Comparison of ENCODE assay signal across 38 mouse cellular contexts in genomic region chr2:87515046-87515445, GRCm38 (mm10). TPM values are rescaled to one million over a fixed set of nuclear protein-coding genes. Genes with fewer than 3 reads are reported as not detected.
"Had no signal": no experiment of that assay in that cellular context is flagged by ENCODE, and none has a peak within 500 bp of the region (broad histone marks: within the 10 kb centered on the region; RNA-seq: fewer than 3 reads in every experiment).

No protein-coding gene starts in this region.

- H3K4me3 ChIP-seq: gastrocnemius, adult 2 months; heart, adult 2 months; heart, embryonic 13.5 days; heart, embryonic 15.5 days; hindbrain, embryonic 10.5 days; hindbrain, embryonic 12.5 days; hindbrain, embryonic 15.5 days; kidney, embryonic 15.5 days; layer of hippocampus, adult 2 months; left cerebral cortex, adult 2 months; limb, embryonic 10.5 days; limb, embryonic 12.5 days; liver, embryonic 13.5 days; liver, embryonic 15.5 days had no signal

- H3K4me2 ChIP-seq: heart, embryonic 11.5 days; heart, embryonic 13.5 days; heart, embryonic 15.5 days; hindbrain, embryonic 12.5 days; hindbrain, embryonic 15.5 days; kidney, embryonic 15.5 days; limb, embryonic 12.5 days; liver, embryonic 11.5 days; liver, embryonic 13.5 days; liver, embryonic 15.5 days had no signal

- DNase-seq: gastrocnemius, adult 2 months; gastrocnemius, postnatal 10 days; gastrocnemius, postnatal 25 days; heart, adult 2 months; heart, postnatal 4 days; kidney, adult 11 months; kidney, adult 2 months; kidney, adult 9 months; kidney, postnatal 10 days; kidney, postnatal 25 days; kidney, postnatal 4 days; liver; liver, embryonic 13.5 days had no signal

- H3K36me3 ChIP-seq: heart, embryonic 13.5 days; heart, embryonic 15.5 days; hindbrain, embryonic 10.5 days; hindbrain, embryonic 12.5 days; hindbrain, embryonic 15.5 days; kidney, embryonic 15.5 days; limb, embryonic 10.5 days; limb, embryonic 12.5 days; liver, embryonic 13.5 days; liver, embryonic 15.5 days had no signal

- H3K27me3 ChIP-seq: heart, embryonic 13.5 days; heart, embryonic 15.5 days; hindbrain, embryonic 12.5 days; hindbrain, embryonic 15.5 days; kidney, embryonic 15.5 days; limb, embryonic 12.5 days; liver, embryonic 13.5 days; liver, embryonic 15.5 days had no signal

- H3K9me3 ChIP-seq: heart, embryonic 15.5 days; hindbrain, embryonic 10.5 days; hindbrain, embryonic 12.5 days; hindbrain, embryonic 15.5 days; kidney, embryonic 15.5 days; limb, embryonic 10.5 days; limb, embryonic 12.5 days; liver, embryonic 13.5 days; liver, embryonic 15.5 days had no signal

- H3K4me1 ChIP-seq: heart, embryonic 13.5 days; heart, embryonic 15.5 days; hindbrain, embryonic 10.5 days; hindbrain, embryonic 12.5 days; hindbrain, embryonic 15.5 days; kidney, embryonic 15.5 days; limb, embryonic 10.5 days; limb, embryonic 12.5 days; liver, embryonic 13.5 days; liver, embryonic 15.5 days had no signal

- H3K9ac ChIP-seq: heart, embryonic 13.5 days; heart, embryonic 15.5 days; hindbrain, embryonic 12.5 days; hindbrain, embryonic 15.5 days; kidney, embryonic 15.5 days; limb, embryonic 12.5 days; liver, embryonic 13.5 days; liver, embryonic 15.5 days had no signal

- H3K27ac ChIP-seq: gastrocnemius, adult 2 months; heart, adult 2 months; heart, embryonic 13.5 days; heart, embryonic 15.5 days; hindbrain, embryonic 10.5 days; hindbrain, embryonic 12.5 days; hindbrain, embryonic 15.5 days; hindbrain, postnatal 0 days; kidney, embryonic 15.5 days; layer of hippocampus, adult 2 months; left cerebral cortex, adult 2 months; limb, embryonic 10.5 days; limb, embryonic 12.5 days; liver, embryonic 13.5 days; liver, embryonic 15.5 days had no signal

- ATAC-seq: hindbrain, postnatal 0 days; intestine, embryonic 16.5 days had no signal

RNA-seq across cellular contexts. Expression of gene Pramel6, which starts 8.7 kb away (rescaled TPM):
- total RNA-seq: gastrocnemius, adult 2 months; gastrocnemius, postnatal 10 days; gastrocnemius, postnatal 25 days; gastrocnemius, postnatal 4 days; granulocyte monocyte progenitor cell, adult 5-6 weeks; heart, adult 2 months; heart, postnatal 25 days; heart, postnatal 4 days; hindbrain, postnatal 0 days; layer of hippocampus, adult 2 months; layer of hippocampus, postnatal 10 days; layer of hippocampus, postnatal 25 days; left cerebral cortex, adult 2 months; left cerebral cortex, postnatal 14 days; left cerebral cortex, postnatal 36 days had no signal
- polyA plus RNA-seq: heart, adult 2 months; heart, embryonic 11.5 days; heart, embryonic 13.5 days; heart, embryonic 15.5 days; heart, postnatal 0 days; hindbrain, embryonic 10.5 days; hindbrain, embryonic 12.5 days; hindbrain, embryonic 15.5 days; hindbrain, postnatal 0 days; intestine, embryonic 14.5 days; intestine, embryonic 16.5 days; kidney, adult 2 months; kidney, embryonic 15.5 days; limb, embryonic 10.5 days; limb, embryonic 12.5 days; limb, embryonic 14.5 days; liver, embryonic 11.5 days; liver, embryonic 13.5 days; liver, embryonic 15.5 days had no signal

RNA-seq across cellular contexts. Expression of gene Olfr153, which starts 16.6 kb away (rescaled TPM):
- total RNA-seq: gastrocnemius, adult 2 months; gastrocnemius, postnatal 10 days; gastrocnemius, postnatal 25 days; gastrocnemius, postnatal 4 days; granulocyte monocyte progenitor cell, adult 5-6 weeks; heart, adult 2 months; heart, postnatal 25 days; heart, postnatal 4 days; hindbrain, postnatal 0 days; layer of hippocampus, postnatal 10 days; layer of hippocampus, postnatal 25 days; left cerebral cortex, postnatal 14 days; left cerebral cortex, postnatal 36 days had no signal
- polyA plus RNA-seq: heart, embryonic 11.5 days; heart, embryonic 13.5 days; heart, embryonic 15.5 days; heart, postnatal 0 days; hindbrain, embryonic 10.5 days; hindbrain, embryonic 12.5 days; hindbrain, embryonic 15.5 days; hindbrain, postnatal 0 days; intestine, embryonic 14.5 days; intestine, embryonic 16.5 days; kidney, adult 2 months; kidney, embryonic 15.5 days; limb, embryonic 10.5 days; limb, embryonic 12.5 days; limb, embryonic 14.5 days; liver, embryonic 11.5 days; liver, embryonic 13.5 days; liver, embryonic 15.5 days had no signal

RNA-seq across cellular contexts. Expression of gene Pramel7, which starts 18.2 kb away (rescaled TPM):
- total RNA-seq: gastrocnemius, adult 2 months; gastrocnemius, postnatal 10 days; gastrocnemius, postnatal 25 days; gastrocnemius, postnatal 4 days; granulocyte monocyte progenitor cell, adult 5-6 weeks; heart, adult 2 months; heart, postnatal 25 days; heart, postnatal 4 days; hindbrain, postnatal 0 days; layer of hippocampus, adult 2 months; layer of hippocampus, postnatal 10 days; layer of hippocampus, postnatal 25 days; left cerebral cortex, adult 2 months; left cerebral cortex, postnatal 14 days; left cerebral cortex, postnatal 36 days had no signal
- polyA plus RNA-seq: heart, adult 2 months; heart, embryonic 11.5 days; heart, embryonic 13.5 days; heart, embryonic 15.5 days; heart, postnatal 0 days; hindbrain, embryonic 10.5 days; hindbrain, embryonic 12.5 days; hindbrain, embryonic 15.5 days; hindbrain, postnatal 0 days; intestine, embryonic 14.5 days; intestine, embryonic 16.5 days; kidney, adult 2 months; kidney, embryonic 15.5 days; limb, embryonic 10.5 days; limb, embryonic 12.5 days; limb, embryonic 14.5 days; liver, embryonic 11.5 days; liver, embryonic 13.5 days; liver, embryonic 15.5 days had no signal

RNA-seq across cellular contexts. Expression of gene Olfr1128, which starts 30.3 kb away (rescaled TPM):
- total RNA-seq: gastrocnemius, adult 2 months; gastrocnemius, postnatal 10 days; gastrocnemius, postnatal 25 days; gastrocnemius, postnatal 4 days; granulocyte monocyte progenitor cell, adult 5-6 weeks; heart, adult 2 months; heart, postnatal 25 days; heart, postnatal 4 days; hindbrain, postnatal 0 days; layer of hippocampus, adult 2 months; layer of hippocampus, postnatal 10 days; layer of hippocampus, postnatal 25 days; left cerebral cortex, adult 2 months; left cerebral cortex, postnatal 14 days; left cerebral cortex, postnatal 36 days had no signal
- polyA plus RNA-seq: heart, adult 2 months; heart, embryonic 11.5 days; heart, embryonic 13.5 days; heart, embryonic 15.5 days; heart, postnatal 0 days; hindbrain, embryonic 10.5 days; hindbrain, embryonic 12.5 days; hindbrain, embryonic 15.5 days; hindbrain, postnatal 0 days; intestine, embryonic 14.5 days; intestine, embryonic 16.5 days; kidney, adult 2 months; kidney, embryonic 15.5 days; limb, embryonic 10.5 days; limb, embryonic 12.5 days; limb, embryonic 14.5 days; liver, embryonic 11.5 days; liver, embryonic 13.5 days; liver, embryonic 15.5 days had no signal

RNA-seq across cellular contexts. Expression of gene Olfr1129, which starts 58.7 kb away (rescaled TPM):
- total RNA-seq: gastrocnemius, adult 2 months; gastrocnemius, postnatal 10 days; gastrocnemius, postnatal 25 days; gastrocnemius, postnatal 4 days; granulocyte monocyte progenitor cell, adult 5-6 weeks; heart, adult 2 months; heart, postnatal 25 days; heart, postnatal 4 days; hindbrain, postnatal 0 days; layer of hippocampus, adult 2 months; layer of hippocampus, postnatal 10 days; layer of hippocampus, postnatal 25 days; left cerebral cortex, adult 2 months; left cerebral cortex, postnatal 14 days; left cerebral cortex, postnatal 36 days had no signal
- polyA plus RNA-seq: heart, adult 2 months; heart, embryonic 11.5 days; heart, embryonic 13.5 days; heart, embryonic 15.5 days; heart, postnatal 0 days; hindbrain, embryonic 10.5 days; hindbrain, embryonic 12.5 days; hindbrain, embryonic 15.5 days; hindbrain, postnatal 0 days; intestine, embryonic 14.5 days; intestine, embryonic 16.5 days; kidney, adult 2 months; kidney, embryonic 15.5 days; limb, embryonic 10.5 days; limb, embryonic 12.5 days; limb, embryonic 14.5 days; liver, embryonic 11.5 days; liver, embryonic 13.5 days; liver, embryonic 15.5 days had no signal
